ENCODE assay signal across 8 mouse cellular contexts in genomic region chr2:49447586-49448475, GRCm38 (mm10). TPM values are rescaled to one million over a fixed set of nuclear protein-coding genes. Genes with fewer than 3 reads are reported as not detected.
DNase-seq lines count a peak whose midpoint lies in the region; ATAC-seq and TF ChIP-seq lines count a peak whose summit lies in the region.

No protein-coding gene starts in this region.

- no peak overlapping the region for H3K4me3 ChIP-seq in heart, adult 2 months
- no peak overlapping the region for H3K4me3 ChIP-seq in midbrain, postnatal 0 days (ENCODE audit: low read depth, low read length)
- no peak overlapping the region for H3K4me3 ChIP-seq in midbrain, embryonic 10.5 days
- H3K4me3 ChIP-seq in embryonic facial prominence, embryonic 11.5 days (ENCODE audit: low read depth, low read length): no peak overlapping the region

- TF ChIP-seq CTCF in heart, adult 2 months (IDR thresholded peaks at IDR 0.05): peak; percentile 57
- TF ChIP-seq CTCF in midbrain, postnatal 0 days (IDR thresholded peaks at IDR 0.05): peak; percentile 77

- H3K27ac ChIP-seq in heart, adult 2 months: no peak overlapping the region
- H3K27ac ChIP-seq in midbrain, postnatal 0 days (ENCODE audit: low read depth, low read length): no peak overlapping the region
- no peak overlapping the region for H3K27ac ChIP-seq in midbrain, embryonic 10.5 days (replicated peaks)
- no peak overlapping the region; the same call in 1 of the 2 replicates for H3K27ac ChIP-seq in embryonic facial prominence, embryonic 11.5 days (replicated peaks; ENCODE audit: low read depth, low read length)

- intact Hi-C loops in heart, adult 2 months (cut with DNase I): loop anchor here (2.0 to 5.0 kb wide), 4 partner anchors 209 to 287 kb away; no protein-coding TSS in a partner anchor
- intact Hi-C loops in heart, postnatal 14 days (cut with DNase I): loop anchor here (2.0 to 10.0 kb wide), 2 partner anchors 83 to 283 kb away; no protein-coding TSS in a partner anchor

- no peak overlapping the region for H3K9ac ChIP-seq in heart, adult 2 months (ENCODE audit: low read depth, low read length)
- H3K9ac ChIP-seq in midbrain, postnatal 0 days (replicated peaks; ENCODE audit: low read length, poor library complexity, severe bottlenecking): no peak overlapping the region
- H3K9ac ChIP-seq in embryonic facial prominence, embryonic 11.5 days (replicated peaks; ENCODE audit: low read length): no peak overlapping the region

- no peak for TF ChIP-seq POLR2A in heart, adult 2 months (IDR thresholded peaks at IDR 0.05; ENCODE audit: insufficient read depth, low read depth, low read length)

- no peak overlapping the region for H3K4me2 ChIP-seq in midbrain, postnatal 0 days (ENCODE audit: low read depth, low read length, poor library complexity, severe bottlenecking)
- no peak overlapping the region for H3K4me2 ChIP-seq in embryonic facial prominence, embryonic 11.5 days (ENCODE audit: low read depth, low read length)

- H3K36me3 ChIP-seq in heart, adult 2 months (ENCODE audit: control insufficient read depth, insufficient read depth, low read length): no peaks in the 10 kb centered on the region
- no peaks in the 10 kb centered on the region for H3K36me3 ChIP-seq in midbrain, postnatal 0 days (ENCODE audit: insufficient read depth, low read length)
- H3K36me3 ChIP-seq in midbrain, embryonic 10.5 days: no peaks in the 10 kb centered on the region
- H3K36me3 ChIP-seq in embryonic facial prominence, embryonic 11.5 days (replicated peaks; ENCODE audit: control insufficient read depth, insufficient read depth, low read depth, low read length): no peaks in the 10 kb centered on the region

- no peaks in the 10 kb centered on the region for H3K27me3 ChIP-seq in heart, adult 2 months (ENCODE audit: control insufficient read depth, insufficient read depth, low read length)
- no peaks in the 10 kb centered on the region for H3K27me3 ChIP-seq in midbrain, postnatal 0 days (ENCODE audit: insufficient read depth, low read length)
- H3K27me3 ChIP-seq in midbrain, embryonic 10.5 days (ENCODE audit: low read depth, poor library complexity, severe bottlenecking): peaks cover 6% of the 10 kb centered on the region
- no peaks in the 10 kb centered on the region for H3K27me3 ChIP-seq in embryonic facial prominence, embryonic 11.5 days (ENCODE audit: control insufficient read depth, insufficient read depth, low read length)

- no peaks in the 10 kb centered on the region for H3K9me3 ChIP-seq in midbrain, postnatal 0 days (ENCODE audit: low read length)
- H3K9me3 ChIP-seq in midbrain, embryonic 10.5 days (replicated peaks): no peaks in the 10 kb centered on the region
- no peaks in the 10 kb centered on the region for H3K9me3 ChIP-seq in embryonic facial prominence, embryonic 11.5 days (replicated peaks; ENCODE audit: control insufficient read depth, low read length)

- no peak for ATAC-seq in midbrain, postnatal 0 days (ENCODE audit: low FRiP score)
- no peak for ATAC-seq in embryonic facial prominence, embryonic 11.5 days (replicated peaks; ENCODE audit: insufficient number of reproducible peaks, low FRiP score, low TSS enrichment, low read depth)

- no peak for TF ChIP-seq EP300 in heart, adult 2 months (IDR thresholded peaks at IDR 0.05; ENCODE audit: insufficient read depth, low read depth, low read length)

- DNase-seq in heart, adult 2 months: no peak
- DNase-seq in heart, postnatal 14 days: no peak
- peak; percentile 58 for DNase-seq in midbrain, postnatal 0 days (ENCODE audit: low spot score)
- no peak for DNase-seq in midbrain, embryonic 10.5 days (ENCODE audit: low spot score)
- DNase-seq in embryonic facial prominence, embryonic 11.5 days (ENCODE audit: low spot score): peak; percentile 64
- DNase-seq in retina, embryonic 14.5 days (ENCODE audit: low spot score): peak; percentile 47
- DNase-seq in spleen, postnatal 10 days (ENCODE audit: low spot score in 2 of 2): no peak
- no peak for DNase-seq in ovary, postnatal 10 days (ENCODE audit: low spot score)

- 53% methylated on average over 8 of the region's 8 CpGs for WGBS in heart, adult 2 months
- 54% methylated on average over 8 of the region's 8 CpGs for WGBS in midbrain, postnatal 0 days
- WGBS in midbrain, embryonic 10.5 days: 63% methylated on average over 8 of the region's 8 CpGs
- 17% methylated on average over 8 of the region's 8 CpGs for WGBS in embryonic facial prominence, embryonic 11.5 days

- H3K79me2 ChIP-seq in heart, adult 2 months (replicated peaks; ENCODE audit: control insufficient read depth, insufficient read depth, low read length): no peaks in the 10 kb centered on the region

- H3K4me1 ChIP-seq in heart, adult 2 months (ENCODE audit: control insufficient read depth, insufficient read depth, low read length): no peaks in the 10 kb centered on the region
- H3K4me1 ChIP-seq in midbrain, postnatal 0 days (ENCODE audit: insufficient read depth, low read length): no peaks in the 10 kb centered on the region
- peaks cover 14% of the 10 kb centered on the region; the same call in 1 of the 2 replicates for H3K4me1 ChIP-seq in midbrain, embryonic 10.5 days
- no peaks in the 10 kb centered on the region for H3K4me1 ChIP-seq in embryonic facial prominence, embryonic 11.5 days (ENCODE audit: control insufficient read depth, insufficient read depth, low read length)

RNA-seq across cellular contexts. Expression of gene Epc2, which starts 3.5 kb away (rescaled TPM):
- total RNA-seq in heart, adult 2 months (2021): 10 to 100 TPM; 17.6 to 19.3 TPM
- 5.9 and 10.2 TPM in 2 replicates for polyA plus RNA-seq in heart, adult 2 months (2012; rRNA removed)
- 10 to 100 TPM; 17.4 to 17.7 TPM for total RNA-seq in heart, postnatal 14 days (2021)
- 40.2 and 43.4 TPM in 2 replicates for total RNA-seq in midbrain, postnatal 0 days (2014; rRNA removed)
- polyA plus RNA-seq in midbrain, postnatal 0 days (2015; fragmentation: Nextera tagmentation; extraction: Ambion mirVana): 8.5 and 9.0 TPM in 2 replicates
- polyA plus RNA-seq in midbrain, embryonic 10.5 days (2016; fragmentation: Nextera tagmentation; extraction: Ambion mirVana): 6.1 and 6.8 TPM in 2 replicates
- 14.1 and 14.9 TPM in 2 replicates for polyA plus RNA-seq in embryonic facial prominence, embryonic 11.5 days (2014; fragmentation: Nextera tagmentation; extraction: Ambion mirVana)

Comparison
In these comparisons a context has a peak if more than half of its experiments do, and no peak if none do; other contexts are left out.
1. DNase-seq: peak in midbrain, postnatal 0 days (single experiment), embryonic facial prominence, embryonic 11.5 days (single experiment) and retina, embryonic 14.5 days (single experiment); none in heart, adult 2 months (0 of 2), heart, postnatal 14 days (0 of 2), midbrain, embryonic 10.5 days (single experiment), spleen, postnatal 10 days (0 of 2) and ovary, postnatal 10 days (single experiment).